Mouse (Mus musculus) embryo, embryonic 9.5 days (tissue): Measurements from ENCODE around the gene Armh4.

ENCODE experiments used
- DNase-seq: peaks from one replicate; pipeline ENCODE4 v3.0.0-alpha.2; 2017; ENCODE audit errors: extremely low spot score

Armh4 gene

GRCm38 (mm10) chr14:49733950-49734349 lies 49.2 kb downstream of the Armh4 start:
- DNase-seq = peak; percentile 14

DNA sequence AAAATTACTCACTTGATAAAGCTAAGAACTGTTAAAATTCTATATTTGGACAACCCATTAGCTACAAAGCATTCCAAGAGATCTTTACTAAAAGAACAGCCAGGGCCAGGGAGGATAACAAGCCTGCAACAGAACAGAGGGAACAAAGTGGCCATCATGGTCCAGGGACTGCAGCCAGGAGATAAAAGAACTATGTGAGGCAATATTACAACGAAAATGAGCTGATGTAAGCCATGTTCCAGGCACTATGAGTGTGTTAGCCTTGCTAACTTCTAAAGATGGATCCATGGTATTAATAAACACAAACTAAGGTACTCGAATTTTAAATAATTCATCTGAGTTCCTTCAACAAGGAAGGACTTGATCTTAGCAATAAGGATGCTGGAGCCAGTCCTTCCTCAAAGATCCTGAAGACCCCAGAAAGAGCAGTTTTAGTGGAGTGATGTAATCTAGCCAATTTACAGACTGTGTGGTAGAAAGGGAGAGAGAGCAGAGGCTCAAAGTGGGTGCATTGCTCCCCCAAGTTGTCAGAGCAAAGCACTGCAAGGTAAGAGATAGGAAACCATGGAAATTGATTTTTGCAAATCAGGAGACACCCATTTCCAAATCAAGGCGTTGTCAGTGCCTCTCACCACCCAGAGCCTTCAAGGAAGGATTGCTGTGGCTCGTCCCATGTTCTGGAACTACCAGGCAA lies 59.7 kb downstream of the Armh4 start:
- peak; percentile 5 for DNase-seq

DNA sequence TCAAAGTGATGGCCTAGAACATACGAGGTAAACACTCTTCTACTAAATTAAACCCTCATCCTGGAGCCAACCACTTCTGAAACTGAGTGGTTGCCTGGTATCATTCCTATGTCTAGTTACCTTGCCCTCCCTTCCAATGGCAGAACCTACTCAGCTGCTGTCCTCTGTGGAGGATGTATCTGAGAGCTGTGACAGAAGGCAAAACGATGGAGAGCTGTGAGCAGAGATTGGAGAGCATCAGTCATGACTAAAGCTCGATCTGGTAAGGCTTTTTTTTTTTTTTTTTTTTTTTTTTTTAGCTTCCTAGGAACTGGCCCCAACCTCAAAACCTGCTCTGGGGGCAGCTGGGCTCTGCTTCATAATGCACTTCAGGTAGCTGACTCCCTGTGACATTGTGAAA lies 60.4 kb downstream of the Armh4 start:
- no peak for DNase-seq

DNA sequence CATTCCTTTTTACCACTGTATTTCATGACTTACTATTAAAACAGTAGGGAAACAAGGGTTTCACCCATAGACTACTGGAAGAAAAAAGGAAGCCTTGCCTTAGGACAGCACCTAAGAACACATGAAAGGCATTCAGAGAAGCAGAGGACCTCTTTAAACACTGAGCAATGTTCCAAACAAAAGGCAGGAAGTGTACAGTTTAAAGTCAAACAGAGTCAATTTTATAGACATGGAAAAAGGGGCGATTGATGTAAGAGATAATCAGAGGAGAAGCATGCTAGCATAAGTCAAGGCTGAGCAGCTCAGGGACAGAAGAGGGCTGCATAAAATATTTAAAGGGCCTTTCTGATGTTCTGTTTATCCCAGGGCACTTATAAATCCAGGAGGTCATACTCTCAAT lies 61.9 kb downstream of the Armh4 start:
- no peak for DNase-seq

- DNase-seq = no peak
These were observed 63.5 kb downstream of the Armh4 start for GRCm38 (mm10) chr14:49719678-49720077.

- DNase-seq = no peak
These were observed 72.2 kb downstream of the Armh4 start for GRCm38 (mm10) chr14:49711016-49711415.

- DNase-seq = no peak
These were observed 79.6 kb downstream of the Armh4 start for GRCm38 (mm10) chr14:49703432-49704200.

DNA sequence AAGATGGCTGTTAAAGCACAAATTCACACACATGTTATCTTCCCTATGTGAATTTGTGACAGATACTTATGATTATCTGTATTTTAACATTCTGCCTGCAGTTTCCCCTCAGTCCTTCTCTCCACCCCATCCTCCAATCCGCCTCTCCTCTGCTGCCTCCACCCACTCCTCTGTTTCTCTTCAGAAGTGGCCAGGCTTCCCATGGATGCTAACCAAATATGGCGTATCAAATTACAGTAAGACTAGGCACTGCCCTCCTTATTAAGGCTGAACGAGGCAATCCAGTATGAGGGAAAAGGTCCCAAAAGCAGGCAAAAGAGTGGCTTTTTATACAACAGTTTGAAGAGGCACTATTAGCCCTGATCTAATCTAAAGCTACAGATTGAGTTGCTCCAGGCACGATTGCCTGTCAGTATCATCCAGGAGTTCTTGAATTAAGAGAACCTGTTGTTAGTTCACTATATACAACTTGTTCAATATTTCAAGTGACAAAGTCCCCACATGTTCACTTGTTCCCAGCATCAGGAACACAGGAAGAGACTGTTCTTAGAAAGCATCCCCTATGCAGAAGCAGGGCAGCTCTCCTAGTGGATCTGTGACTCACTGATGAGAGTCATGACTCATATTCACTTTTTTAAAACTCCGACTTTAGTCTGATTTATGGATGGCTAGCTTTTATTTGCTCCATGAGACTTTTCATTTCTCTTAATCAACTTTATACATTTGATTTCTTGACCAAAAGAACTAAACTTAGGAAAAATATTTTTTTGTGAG lies 103.5 kb downstream of the Armh4 start:
- DNase-seq = no peak

GRCm38 (mm10) chr14:49676580-49676979 lies 106.6 kb downstream of the Armh4 start:
- DNase-seq = no peak

GRCm38 (mm10) chr14:49660444-49660843 lies 122.7 kb downstream of the Armh4 start:
- DNase-seq = no peak

DNA sequence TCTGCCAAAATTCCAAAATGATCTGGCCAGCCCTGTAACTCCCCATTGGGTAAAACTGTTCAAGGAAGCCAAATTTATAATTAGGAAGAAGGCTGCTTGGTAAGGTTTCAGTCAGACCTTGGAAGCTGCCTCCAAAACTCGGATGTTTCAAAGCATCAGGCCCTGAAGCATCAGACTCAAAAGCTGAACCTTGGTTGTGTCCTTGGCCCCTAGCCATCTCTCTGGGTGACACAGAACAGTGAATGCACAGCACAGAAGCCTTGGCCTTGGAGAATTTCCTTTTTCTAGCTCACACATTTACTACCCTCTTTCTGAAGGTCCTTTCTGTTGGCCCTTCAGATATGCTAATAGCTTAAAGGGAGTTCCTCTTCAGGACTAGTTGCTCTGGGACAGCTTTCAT lies 134.0 kb downstream of the Armh4 start:
- DNase-seq = no peak

DNA sequence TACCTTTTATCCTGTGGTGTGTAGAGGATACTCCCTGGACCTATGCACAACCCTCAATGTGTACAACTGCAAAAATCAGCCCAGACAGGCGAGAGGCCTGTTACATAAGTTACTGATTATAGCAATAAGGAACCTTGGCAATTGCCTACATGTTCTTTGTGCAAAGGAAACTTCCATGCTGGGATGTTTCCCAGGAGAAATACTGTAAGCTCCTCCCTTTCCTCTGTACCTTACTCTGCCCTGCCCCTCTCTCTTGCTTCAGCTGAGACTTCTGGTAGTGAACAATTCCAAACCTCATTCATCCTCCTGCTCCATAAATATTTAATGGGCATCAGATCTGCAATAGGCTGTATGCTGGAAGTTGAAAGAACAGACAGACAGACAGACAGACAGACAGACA lies 145.8 kb downstream of the Armh4 start:
- DNase-seq = no peak

DNA sequence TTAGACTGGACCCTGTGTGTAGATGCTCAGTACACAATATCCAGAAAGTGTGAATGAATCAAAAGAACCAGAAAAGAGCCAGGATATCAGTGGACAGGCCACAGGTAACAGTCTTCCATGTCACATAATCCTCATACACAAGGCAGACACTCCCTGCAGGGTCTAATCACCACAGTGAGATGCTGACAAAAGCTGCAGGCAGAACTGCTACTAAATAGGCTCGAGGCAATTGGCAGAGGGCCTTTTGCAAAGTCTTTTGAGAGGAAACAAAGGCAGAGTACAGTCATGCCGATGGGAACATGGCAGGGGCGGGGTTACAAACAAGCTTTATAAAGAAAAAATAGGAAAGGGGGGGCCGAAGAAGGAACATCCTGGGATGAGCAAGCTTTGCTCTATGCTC lies 157.1 kb downstream of the Armh4 start:
- DNase-seq = no peak
